Mouse (Mus musculus) R1 (cell line): ENCODE data around the gene Nrip1.
A peak's percentile ranks its signal among the peaks of the same experiment; 100 is the strongest.

ENCODE experiments used
- DNase-seq: peaks from one replicate; pipeline ENCODE4 v3.0.0-alpha.2; 2018; ENCODE audit warnings: low read depth, low spot score

Nrip1 gene

DNA sequence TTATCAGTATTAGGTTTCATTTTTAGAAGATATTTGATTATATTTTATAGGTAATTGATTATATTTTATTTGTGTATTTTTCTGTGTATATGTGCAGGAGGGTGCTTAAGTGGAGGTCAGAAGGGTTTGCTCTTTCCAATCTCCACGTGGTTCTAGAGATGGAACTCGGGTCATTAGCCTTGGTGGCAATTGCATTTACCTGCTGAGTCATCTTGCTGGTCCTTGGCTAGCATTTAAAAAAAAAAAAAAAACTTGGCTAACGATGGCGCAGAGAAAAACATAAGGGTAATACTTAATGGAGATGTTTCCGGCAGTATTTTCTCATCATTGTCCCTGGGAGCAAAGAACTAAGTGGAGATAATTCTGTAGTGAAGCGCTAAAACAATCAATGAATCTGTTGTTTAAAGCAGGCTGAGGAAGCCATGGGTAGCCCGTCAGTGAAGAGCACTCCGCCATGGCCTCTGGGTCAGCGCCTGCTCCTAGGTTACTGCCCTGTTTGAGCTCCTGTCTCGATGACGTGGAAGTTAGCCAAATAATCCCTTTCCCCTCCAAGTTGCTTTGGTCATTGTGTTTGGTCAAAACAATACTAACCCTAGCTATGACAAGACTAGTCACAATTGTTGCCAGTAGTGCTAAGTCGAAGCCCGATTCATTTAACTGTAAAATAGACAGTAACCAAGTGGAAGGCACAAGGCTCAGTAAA, 25.8 kb downstream of the Nrip1 start:
- DNase-seq: no peak

DNA sequence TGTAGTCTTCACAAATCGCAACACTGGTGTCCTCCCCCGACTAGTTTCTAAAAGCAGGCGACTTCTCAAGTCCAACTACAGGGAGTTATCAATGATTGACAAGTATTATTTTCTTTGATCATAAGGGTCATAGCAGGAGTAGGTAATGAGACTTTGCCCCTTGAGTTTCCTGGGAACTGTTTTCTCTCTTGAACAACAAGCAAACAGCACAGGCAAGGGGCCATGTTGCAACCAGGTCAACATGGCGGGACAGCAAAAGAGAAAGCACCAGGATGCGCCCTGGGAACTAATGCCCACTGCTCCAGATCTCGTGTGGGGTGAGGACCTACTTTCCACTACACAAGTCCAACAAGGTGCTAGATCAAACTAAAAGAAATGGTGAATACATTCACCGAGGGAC, 27.3 kb downstream of the Nrip1 start:
- no peak for DNase-seq

DNA sequence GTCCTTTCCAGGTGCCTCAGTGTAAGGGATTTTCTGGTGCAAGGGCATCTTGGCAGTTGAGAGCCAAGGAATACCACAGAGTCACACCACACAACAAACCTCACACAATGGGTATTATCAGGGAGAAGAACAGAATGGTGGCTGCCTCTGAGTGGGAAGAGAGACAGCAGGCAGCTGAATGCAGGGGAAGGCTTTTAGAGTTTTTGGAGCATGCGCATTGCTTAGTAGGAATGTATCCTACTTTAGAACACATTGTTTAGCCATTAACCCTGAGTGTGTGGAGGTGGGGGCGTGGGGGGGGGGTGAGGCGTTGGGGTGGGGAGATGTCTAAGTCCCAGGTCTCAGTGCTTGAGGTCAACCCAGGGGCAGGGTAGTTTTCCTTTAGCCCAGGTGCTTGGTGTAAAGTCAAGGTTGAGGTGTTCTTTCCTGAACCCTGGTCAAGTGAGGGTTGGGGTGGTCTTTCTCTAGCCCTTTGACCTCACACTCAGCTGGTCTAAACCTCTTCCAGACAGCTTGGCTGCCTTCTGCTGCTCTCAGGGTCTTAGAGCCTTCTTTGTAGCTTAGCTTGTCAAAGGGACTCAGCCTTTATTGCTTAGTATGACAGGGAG, 28.8 kb downstream of the Nrip1 start:
- peak; percentile 70 for DNase-seq

DNA sequence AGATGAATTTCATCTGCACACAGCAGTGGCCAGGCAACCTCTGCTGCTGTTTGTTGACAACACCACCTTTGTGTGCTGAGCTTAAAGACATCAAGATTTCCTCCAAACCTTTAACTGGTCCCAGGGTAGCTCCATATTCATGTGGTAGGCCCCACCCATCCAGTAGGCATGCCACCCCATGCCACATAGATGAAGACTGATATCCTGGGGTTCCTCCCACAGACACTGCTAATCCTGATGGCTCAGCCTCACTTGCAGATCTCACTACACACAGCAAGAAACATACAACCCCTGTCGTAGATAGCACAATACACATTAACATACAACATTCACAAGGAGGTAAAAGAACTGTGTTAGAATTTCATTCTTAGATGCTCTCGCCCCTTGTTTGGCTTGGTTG, 29.6 kb downstream of the Nrip1 start:
- DNase-seq: no peak

DNA sequence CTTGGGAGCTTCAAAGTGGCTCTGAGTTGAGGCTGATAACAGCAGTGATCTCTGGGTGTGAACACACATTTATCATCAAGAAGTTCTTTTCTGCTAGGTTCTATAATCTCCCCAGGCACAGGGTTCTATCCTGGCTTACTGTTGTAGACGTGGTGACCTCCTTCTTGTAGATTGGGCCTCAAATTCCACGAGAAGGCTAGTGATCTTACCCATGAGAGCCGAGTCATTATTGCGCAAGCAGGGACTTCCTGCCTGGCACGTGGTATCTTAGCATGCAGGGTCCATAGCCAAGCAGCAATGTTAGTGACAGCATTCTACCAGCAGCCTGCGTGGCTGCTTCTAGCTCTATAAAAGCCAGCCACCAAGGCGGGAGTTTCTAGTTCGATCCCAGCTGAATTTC, 32.0 kb downstream of the Nrip1 start:
- no peak for DNase-seq

DNA sequence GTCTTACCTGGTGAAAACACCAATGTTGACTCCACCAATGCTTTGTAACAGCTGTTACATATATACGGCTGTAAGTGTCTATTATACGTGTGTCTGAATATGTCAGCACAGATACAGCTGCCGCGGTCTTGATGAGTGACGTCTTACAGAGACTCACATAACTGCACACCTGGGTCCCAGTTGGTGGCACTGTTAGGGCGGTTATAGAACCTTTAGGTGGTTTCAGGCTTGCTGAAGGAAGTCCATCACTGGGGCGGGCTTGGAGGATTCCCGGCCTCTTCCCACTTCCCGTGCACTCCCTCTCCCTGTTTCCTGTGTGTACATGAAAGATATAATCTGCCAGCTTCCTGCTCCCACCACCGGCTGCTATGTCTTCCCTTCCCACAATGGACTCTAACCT, 34.4 kb downstream of the Nrip1 start:
- DNase-seq: no peak

DNA sequence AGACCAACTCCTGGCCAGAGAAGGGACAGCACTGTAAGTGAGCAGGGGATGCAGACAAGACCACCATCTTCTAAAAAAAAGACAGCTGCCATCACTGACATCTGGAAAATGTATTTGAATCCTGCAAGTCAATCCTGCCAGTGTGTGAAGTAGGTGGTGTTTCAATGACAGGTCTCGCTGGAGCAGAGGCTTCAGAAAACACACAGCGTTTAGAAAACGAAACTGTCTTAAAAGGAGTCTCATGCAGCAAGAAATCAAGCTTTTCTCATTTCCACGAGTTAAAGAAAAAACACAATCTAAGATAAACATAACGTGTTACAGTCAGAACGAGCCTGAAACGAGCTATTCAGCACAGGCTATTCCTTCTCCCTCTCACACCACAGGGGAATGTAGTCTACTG, 36.3 kb downstream of the Nrip1 start:
- no peak for DNase-seq

DNA sequence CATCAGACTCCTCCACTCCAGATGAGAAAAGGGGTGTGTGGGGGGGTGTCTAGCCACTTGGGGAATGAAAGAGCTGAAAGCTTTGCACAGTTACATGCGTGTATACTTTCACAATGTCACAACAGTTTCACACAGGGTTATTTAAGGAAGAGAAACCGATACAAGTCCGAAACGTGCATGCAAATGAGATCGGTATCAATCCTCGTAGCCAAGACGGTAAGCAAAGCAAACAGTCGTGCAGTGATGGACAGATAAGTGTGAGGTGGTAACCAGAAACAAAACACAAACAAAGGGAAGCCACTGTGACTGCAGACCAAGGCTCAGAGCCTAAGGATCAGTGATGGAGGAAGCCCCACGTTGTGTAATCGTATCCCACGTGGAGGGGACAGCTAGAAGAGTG, 36.7 kb downstream of the Nrip1 start:
- no peak for DNase-seq

DNA sequence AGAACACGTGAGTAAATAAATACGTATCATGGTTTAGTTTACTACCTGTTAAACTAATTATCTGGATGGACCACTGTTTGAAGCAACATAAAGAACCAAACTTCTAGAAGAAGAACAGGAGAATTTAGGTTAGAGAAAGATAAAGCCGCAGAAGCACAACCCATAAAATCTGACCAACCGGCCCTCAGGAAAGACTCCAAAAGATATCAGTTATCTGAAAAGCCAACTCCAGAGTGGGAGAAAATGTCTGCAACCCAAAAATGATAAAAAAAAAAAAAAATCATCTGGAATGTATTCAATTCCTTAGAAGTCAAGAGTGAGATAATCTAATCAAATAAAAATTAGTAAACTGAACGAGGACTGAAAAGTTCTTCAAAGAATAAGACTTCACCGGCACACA, 37.7 kb downstream of the Nrip1 start:
- no peak for DNase-seq

DNA sequence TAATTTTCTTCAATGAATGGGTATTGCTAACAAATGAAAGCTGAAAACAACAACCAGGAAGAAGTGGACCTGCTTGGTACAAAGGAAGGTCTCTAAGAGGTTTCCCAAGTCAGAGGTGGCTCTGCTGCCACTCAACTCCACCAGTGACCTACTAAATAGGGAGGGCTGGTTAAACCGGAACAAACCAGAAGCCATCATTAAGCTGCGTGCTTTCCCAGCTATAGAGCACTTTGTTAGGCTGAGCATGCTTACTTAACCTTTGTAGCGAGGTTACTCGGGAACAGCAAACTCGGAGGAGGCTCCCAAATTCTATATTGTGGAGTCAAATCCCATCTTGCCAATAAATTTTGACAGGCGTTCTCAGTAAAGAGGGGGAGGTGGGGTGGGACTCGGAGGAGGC, 41.5 kb downstream of the Nrip1 start:
- peak; percentile 61 for DNase-seq

DNA sequence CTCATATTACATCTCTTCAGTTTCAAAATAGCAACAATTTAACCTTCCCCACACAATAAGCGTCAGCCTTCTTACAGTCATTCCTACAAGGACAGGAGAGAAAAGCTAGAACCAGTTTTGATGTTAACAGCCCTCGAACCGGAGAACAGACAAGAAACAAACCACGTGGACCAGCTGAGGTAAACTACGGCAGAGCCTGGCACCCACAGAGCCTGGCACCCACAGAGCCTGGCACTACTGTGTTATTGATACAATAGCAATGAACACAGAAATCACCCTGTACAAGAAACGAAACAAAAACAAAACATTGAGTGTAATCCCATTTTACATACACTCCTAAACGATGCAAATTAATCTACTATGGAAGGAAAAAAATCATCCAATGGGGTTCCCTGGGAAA, 42.4 kb downstream of the Nrip1 start:
- DNase-seq: no peak

DNA sequence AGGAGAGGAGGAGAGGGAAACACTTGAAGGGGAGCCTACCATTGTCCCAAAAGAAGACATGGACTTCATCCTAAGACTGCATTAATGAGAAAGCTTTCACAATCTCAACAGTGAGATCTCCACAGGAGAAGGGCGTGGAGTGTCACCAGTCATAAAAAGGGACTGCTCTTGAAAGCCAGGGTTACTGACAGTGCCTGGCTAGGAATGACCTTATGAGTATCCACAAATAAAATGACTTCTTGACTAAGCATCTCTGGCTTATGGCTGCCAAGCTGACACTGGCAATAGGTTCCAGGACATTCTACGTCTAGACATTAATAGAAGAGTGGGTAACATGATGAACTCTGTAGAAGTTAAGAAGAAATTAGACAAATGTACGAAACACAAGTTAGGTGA, 48.3 kb downstream of the Nrip1 start:
- DNase-seq: peak; percentile 25

DNA sequence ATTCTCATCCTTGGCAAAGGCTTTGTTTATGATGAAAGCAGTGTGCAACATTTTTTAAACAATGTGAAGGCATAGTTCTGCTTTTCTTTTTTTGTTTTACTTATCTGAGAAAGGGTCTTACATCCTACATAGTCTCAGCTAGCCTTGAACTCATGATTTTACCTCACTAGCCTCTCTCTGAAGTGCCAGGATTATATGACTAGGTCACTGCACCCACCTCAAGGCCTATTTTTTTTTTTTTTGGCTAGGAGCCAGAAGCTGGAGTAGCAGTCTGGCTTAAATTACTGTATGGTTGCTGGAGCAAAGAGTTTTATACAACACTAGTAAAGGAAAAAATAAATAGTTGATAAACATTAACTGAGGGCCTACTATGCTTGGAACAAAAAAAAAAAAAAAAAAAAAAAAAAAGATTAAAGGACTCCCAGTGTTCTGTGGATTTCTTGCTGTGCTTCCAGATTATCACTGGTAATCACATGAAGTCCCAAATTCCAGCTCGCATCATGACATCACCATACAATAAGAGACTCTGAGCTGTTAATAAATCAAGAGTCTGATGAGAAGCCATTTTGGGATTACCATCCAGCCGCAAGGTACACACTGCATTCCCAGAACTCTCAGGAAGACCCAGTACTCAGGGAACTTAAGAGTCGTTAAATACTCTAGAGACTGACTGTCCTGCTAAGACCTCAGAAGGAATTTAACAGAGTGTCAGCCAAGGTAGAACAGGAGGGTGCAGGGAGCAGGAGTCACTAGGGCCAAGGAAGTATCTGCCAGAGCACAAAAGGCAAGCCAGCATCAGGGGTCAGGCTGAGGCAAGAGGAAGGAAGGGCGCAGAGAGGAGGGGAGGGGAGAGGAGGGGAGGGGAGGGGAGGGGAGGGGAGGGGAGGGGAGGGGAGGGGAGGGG, 49.0 kb downstream of the Nrip1 start:
- DNase-seq: peak; percentile 54

DNA sequence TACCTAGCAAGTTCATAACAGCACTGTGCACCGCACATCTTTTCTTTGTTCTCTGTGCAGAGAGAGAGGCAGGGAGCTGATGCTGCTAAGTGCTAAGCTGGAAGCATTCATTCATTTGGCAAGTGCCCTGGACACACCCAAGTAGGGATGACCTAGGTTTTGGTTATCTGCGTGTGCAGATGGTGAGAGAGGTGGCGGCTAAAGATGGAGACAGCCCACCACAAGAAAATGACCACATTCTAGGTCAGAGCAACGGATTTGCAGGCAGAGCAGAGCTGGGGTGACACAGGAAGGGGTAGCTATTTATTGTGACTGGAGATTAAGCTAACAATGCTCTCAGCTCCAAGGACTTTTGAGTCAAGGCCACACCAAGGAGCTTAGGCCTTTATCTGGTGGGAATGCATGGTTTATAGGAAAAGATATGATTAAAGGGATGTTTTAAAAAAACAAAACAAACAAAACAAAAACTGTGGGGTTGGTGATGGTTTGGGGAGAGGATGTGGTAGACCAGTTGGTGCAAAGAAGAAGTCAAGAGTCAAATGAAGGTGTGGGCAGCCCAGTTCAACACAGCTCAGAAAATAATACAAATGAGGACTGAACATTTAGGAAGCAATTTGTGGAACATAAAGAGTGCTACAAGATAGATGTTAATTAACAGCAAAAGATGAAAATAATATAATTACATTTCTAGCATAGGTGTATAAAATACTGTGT, 49.9 kb downstream of the Nrip1 start:
- peak; percentile 17 for DNase-seq

DNA sequence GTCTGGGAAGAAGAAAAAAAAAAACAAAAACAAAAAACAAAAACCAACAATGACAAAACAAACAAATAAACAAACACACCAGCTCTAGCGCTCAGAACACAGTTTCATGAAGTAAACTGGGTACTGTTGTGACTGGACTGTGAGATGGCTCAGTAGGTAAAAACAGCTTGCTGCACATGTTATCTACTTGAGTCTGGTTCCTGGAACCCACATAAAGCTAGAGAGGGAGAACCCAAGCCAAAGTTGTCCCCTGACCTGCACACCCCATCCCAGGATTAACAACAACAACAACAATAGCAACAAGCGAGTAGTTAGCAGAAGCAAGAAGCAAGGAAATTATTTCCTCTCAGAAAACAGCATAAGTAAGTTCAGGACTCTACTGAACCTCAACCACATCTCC, 50.5 kb downstream of the Nrip1 start:
- no peak for DNase-seq

DNA sequence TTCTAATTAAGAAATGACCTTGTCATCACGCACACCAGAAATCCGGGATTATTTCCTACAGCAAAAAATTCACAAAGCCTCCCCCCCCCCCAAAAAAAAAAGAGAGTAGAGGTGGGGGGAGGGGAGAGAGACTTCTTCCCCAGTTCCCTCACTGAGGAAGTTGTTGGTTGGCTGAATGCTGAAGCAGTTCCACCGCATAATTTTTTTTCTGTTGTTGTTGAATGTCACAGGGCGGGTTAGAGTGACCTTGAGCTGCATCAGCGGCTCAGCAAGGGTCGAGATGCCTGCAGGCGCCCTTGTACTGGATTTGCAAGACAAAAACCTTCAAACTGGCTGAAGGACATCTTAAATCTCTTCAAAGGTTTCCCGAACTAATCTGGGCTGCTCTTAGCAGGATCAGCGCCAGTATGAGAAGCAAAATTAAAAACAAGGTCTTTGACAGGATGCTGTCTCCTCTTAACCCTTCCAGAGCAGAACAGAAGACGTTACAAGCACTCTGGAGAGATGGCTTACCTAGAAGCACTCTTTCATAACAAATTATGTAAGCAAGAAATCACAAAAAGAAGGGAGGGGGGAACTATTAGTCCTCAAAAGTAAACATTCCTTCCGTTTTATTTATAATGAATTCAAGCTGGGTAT, 52.0 kb downstream of the Nrip1 start:
- peak; percentile 94 for DNase-seq

DNA sequence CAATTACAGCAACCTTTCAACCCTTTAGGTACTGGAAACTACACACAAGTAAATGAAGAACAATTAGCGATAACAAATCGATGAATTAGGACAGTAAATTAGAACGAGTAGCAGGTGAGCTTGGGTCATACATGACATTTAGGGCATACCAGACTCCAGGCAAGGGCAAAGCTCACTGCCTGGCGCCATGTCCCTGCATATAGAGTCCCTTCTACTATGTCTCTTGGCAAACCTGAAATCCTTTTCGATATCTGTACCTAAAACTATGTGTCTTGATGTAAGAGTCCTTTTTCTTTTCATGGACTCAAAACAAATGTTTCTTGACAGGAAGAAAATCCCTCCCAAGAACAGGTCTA, 53.5 kb downstream of the Nrip1 start:
- no peak for DNase-seq

DNA sequence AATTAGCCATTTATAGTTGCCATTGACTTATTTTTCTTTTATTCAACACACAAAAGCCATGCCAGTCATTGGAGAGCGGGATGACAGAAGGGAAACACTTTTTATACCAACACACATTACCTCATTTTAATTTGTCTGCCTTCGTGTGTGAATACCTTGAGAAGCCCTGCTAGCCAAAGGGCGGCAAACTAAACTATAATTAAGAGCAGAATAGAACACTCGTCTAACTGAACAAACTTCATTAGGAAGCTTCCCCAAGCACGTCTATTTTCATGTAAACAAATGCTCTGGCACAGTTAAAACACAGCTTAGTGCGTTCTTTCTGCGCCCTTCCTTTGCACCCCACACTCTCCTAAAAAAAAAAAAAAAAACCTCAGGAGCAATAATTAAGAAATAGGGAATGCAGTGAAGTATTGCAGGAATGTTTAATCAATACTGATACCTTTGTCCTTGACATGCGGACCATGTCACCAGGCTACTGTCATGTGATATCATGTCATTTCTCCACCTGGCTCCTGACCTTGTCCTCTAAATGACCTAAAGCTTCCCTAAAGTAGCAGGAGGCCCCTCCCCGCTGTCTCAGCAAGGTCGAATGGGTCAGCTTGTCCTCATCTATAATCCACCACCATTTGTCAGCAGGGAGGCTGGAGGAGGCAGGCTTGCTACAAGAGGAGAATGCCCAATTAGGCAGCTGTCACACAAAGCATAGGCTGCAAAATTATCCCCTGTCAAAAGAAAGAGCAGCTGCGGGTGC, 54.1 kb downstream of the Nrip1 start:
- DNase-seq: peak; percentile 90

DNA sequence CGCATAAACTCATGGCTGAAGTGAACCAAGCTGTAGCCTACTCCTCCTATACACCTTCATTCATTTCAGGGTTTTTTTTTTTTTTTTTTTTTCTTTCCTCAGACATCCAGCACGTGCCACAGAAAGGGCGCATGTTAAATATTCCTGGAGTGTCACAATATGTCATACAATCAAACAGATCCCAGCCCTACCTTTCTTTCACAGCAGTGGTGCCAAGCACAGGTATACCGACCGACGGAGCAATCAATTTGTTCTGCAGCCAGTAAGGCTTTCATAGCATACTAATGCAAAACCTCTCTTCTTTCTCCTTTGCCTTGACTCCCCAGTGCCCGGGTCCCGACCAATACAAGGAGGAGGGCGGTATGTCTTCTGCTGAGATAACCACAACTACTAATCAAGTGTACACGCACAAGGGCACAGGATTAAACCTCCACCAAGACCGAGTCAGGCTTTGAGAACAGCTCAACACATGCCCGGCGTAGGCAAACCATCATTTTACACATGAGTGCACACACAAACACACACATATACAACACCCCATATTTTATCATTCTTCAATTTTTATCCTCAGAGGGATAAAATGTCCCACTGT, 55.2 kb downstream of the Nrip1 start:
- DNase-seq: no peak
